Mouse (Mus musculus): ENCODE data around the gene Ptprz1. TPM values are rescaled to one million over a fixed set of nuclear protein-coding genes. Genes with fewer than 3 reads are reported as not detected.

Ptprz1 gene
- polyA plus RNA-seq, 1 experiment = 53.2 TPM

DNA sequence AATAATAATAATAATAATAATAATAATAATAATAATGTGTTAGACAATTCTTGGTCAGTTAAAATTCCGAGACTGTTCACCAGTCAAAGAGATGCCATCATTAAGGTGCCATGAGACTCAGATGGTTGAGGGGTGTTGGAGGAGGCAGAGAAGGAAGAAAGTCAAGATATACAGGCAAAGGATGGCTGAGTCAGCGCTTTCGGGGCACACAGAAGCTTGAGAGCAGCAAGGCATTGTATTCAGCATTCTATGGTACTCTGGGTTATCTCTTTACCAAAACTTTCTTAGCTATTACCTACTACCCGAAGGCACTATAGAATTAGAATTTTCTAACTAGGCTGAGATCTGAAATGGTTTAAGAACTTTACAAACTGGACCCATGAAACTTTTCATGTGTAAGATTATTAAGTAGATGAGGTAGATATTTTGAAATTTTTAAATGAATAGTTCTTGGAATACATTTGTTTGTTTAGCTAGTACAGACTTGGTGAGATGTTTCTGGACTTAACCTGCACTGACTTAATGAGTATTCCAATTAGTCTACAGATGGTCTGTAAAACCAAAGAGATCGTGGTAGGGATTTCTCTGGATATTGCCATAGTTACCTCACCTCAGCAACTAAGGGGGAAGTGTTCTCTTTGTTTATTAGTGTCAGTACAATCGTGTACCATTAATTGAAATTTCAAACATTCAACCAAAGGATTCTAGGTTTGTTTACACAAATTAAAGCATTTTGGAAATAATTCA lies 33.4 kb downstream of the Ptprz1 start:
- WGBS = 70% methylated on average over 6 of the region's 6 CpGs
- Histone ChIP-seq H3K27ac (ENCODE audit: insufficient read depth, low read depth, low read length) (no peak overlapping the region), H3K4me3 (ENCODE audit: insufficient read depth, low read depth, low read length) (no peak overlapping the region), H3K4me1 (ENCODE audit: control insufficient read depth, insufficient read depth, low read length) (no peaks in the 10 kb centered on the region)
- TF ChIP-seq CTCF (IDR thresholded peaks at IDR 0.05; ENCODE audit: insufficient read depth, low read depth, low read length) = no peak
- no peak for TF ChIP-seq POLR2A (IDR thresholded peaks at IDR 0.05; ENCODE audit: insufficient read depth, low read depth, low read length)

DNA sequence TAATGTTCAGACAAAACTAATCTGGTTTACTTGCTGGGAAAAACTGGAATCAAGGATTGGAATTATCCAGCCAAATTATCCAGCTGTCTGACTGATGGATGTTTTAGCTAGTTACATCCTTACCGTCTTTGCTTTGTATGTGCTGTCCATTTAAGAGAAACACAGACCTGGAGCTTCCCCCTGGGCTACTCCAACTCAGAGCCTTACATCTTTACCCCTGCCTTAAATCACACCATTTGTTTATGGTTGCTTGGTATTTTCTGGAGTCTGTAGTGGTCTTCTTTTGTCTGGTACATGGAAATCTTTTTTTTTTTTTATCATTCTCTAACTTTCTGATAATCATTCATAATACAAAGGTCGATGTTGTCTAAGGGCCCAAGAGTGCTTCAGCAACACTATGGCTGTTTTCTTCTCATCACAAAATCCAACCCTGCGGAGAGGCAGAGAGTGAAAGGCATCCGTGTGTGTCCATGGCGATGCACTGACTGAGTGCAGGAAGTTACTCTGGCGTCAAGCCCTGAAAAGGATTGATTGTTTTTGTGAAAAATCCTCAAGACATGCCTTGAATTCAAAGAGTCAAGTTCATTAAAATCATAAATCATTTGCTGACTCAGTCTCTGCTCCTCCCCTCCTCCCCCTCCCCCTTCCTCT lies 34.1 kb downstream of the Ptprz1 start:
- TF ChIP-seq POLR2A (IDR thresholded peaks at IDR 0.05; ENCODE audit: insufficient read depth, low read depth, low read length) (no peak), CTCF (IDR thresholded peaks at IDR 0.05; ENCODE audit: insufficient read depth, low read depth, low read length) (no peak)
- no peak overlapping the region for H3K27ac ChIP-seq (ENCODE audit: insufficient read depth, low read depth, low read length)
- H3K4me1 ChIP-seq (ENCODE audit: control insufficient read depth, insufficient read depth, low read length) = no peaks in the 10 kb centered on the region
- WGBS = 57% methylated on average over 6 of the region's 6 CpGs
- no peak overlapping the region for H3K4me3 ChIP-seq (ENCODE audit: insufficient read depth, low read depth, low read length)

GRCm38 (mm10) chr6:22909908-22910260 lies 34.6 kb downstream of the Ptprz1 start:
- Histone ChIP-seq H3K4me3 (ENCODE audit: insufficient read depth, low read depth, low read length) (no peak overlapping the region), H3K4me1 (ENCODE audit: control insufficient read depth, insufficient read depth, low read length) (no peaks in the 10 kb centered on the region), H3K27ac (ENCODE audit: insufficient read depth, low read depth, low read length) (no peak overlapping the region)
- no peak for TF ChIP-seq POLR2A (IDR thresholded peaks at IDR 0.05; ENCODE audit: insufficient read depth, low read depth, low read length)
- TF ChIP-seq CTCF (IDR thresholded peaks at IDR 0.05; ENCODE audit: insufficient read depth, low read depth, low read length) = no peak
- 45% methylated on average over 4 of the region's 4 CpGs for WGBS

GRCm38 (mm10) chr6:22922880-22923279 lies 47.6 kb downstream of the Ptprz1 start:
- no peaks in the 10 kb centered on the region for H3K4me1 ChIP-seq (ENCODE audit: control insufficient read depth, insufficient read depth, low read length)
- TF ChIP-seq CTCF (IDR thresholded peaks at IDR 0.05; ENCODE audit: insufficient read depth, low read depth, low read length) = no peak
- no peak for TF ChIP-seq POLR2A (IDR thresholded peaks at IDR 0.05; ENCODE audit: insufficient read depth, low read depth, low read length)
- no peak overlapping the region for H3K27ac ChIP-seq (ENCODE audit: insufficient read depth, low read depth, low read length)
- H3K4me3 ChIP-seq (ENCODE audit: insufficient read depth, low read depth, low read length) = no peak overlapping the region
- WGBS = 32% methylated on average over 1 of the region's 1 CpGs

DNA sequence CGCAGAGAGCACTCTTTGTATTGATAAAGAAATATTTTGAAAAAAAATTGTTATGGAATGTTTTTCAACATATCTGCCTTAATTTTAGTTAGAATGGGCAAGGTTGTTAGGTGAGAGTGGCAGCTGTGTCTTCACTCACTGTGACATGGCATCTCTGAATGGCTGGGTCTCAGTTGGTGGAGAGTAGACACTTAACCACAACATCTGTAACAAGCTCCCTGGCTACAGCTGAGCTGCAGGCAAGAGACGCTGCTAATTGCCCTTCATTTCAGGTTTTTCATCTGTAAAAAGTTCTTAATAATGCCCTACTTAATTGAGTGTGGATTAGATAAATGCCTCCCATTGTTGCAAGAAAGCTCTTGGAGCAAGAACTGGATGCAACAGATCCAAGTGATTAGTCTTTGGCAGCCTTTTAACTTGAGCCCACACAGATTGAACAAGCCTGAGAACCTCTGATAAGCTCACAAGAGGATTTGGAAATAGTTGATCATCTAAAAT lies 57.5 kb downstream of the Ptprz1 start:
- TF ChIP-seq CTCF (IDR thresholded peaks at IDR 0.05; ENCODE audit: insufficient read depth, low read depth, low read length) (no peak), POLR2A (IDR thresholded peaks at IDR 0.05; ENCODE audit: insufficient read depth, low read depth, low read length) (no peak)
- 69% methylated on average over 2 of the region's 2 CpGs for WGBS
- no peak overlapping the region for H3K4me3 ChIP-seq (ENCODE audit: insufficient read depth, low read depth, low read length)

DNA sequence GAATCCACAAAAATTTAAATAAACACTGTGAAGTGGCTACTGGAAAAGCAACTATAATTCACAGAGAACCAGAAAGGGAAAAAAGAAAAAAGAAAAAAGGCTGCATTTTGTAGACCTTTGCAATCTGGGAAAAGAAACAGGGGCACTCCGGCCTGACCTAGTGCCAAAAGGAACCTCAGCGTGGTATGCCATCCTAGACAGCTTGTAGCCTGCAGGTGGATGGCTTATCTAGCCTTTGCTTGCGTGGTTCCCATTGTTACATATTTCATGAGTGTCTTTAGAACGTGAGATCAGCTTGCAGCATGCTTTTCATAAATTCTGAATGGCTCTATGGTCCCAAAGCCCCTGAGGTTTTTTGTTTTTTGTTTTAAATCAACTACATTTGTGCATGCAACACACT lies 61.8 kb downstream of the Ptprz1 start:
- Histone ChIP-seq H3K4me3 (ENCODE audit: insufficient read depth, low read depth, low read length) (no peak overlapping the region), H3K27ac (ENCODE audit: insufficient read depth, low read depth, low read length) (no peak overlapping the region), H3K4me1 (ENCODE audit: control insufficient read depth, insufficient read depth, low read length) (no peaks in the 10 kb centered on the region)
- TF ChIP-seq POLR2A (IDR thresholded peaks at IDR 0.05; ENCODE audit: insufficient read depth, low read depth, low read length) (no peak), CTCF (IDR thresholded peaks at IDR 0.05; ENCODE audit: insufficient read depth, low read depth, low read length) (no peak)
- WGBS = 80% methylated on average over 4 of the region's 4 CpGs

More for the DNA sequence above, 57.5 kb downstream of the Ptprz1 start:
- no peak overlapping the region for H3K27ac ChIP-seq (ENCODE audit: insufficient read depth, low read depth, low read length)
- H3K4me1 ChIP-seq (ENCODE audit: control insufficient read depth, insufficient read depth, low read length) = no peaks in the 10 kb centered on the region

GRCm38 (mm10) chr6:22937526-22937925 lies 62.2 kb downstream of the Ptprz1 start:
- WGBS = 63% methylated on average over 5 of the region's 5 CpGs
- H3K27ac ChIP-seq (ENCODE audit: insufficient read depth, low read depth, low read length) = no peak overlapping the region
- no peaks in the 10 kb centered on the region for H3K4me1 ChIP-seq (ENCODE audit: control insufficient read depth, insufficient read depth, low read length)
- TF ChIP-seq CTCF (IDR thresholded peaks at IDR 0.05; ENCODE audit: insufficient read depth, low read depth, low read length) (no peak), POLR2A (IDR thresholded peaks at IDR 0.05; ENCODE audit: insufficient read depth, low read depth, low read length) (no peak)
- H3K4me3 ChIP-seq (ENCODE audit: insufficient read depth, low read depth, low read length) = no peak overlapping the region

GRCm38 (mm10) chr6:22944191-22944590 lies 68.9 kb downstream of the Ptprz1 start:
- no peak for TF ChIP-seq POLR2A (IDR thresholded peaks at IDR 0.05; ENCODE audit: insufficient read depth, low read depth, low read length)
- no peak for TF ChIP-seq CTCF (IDR thresholded peaks at IDR 0.05; ENCODE audit: insufficient read depth, low read depth, low read length)
- Histone ChIP-seq H3K27ac (ENCODE audit: insufficient read depth, low read depth, low read length) (no peak overlapping the region), H3K4me3 (ENCODE audit: insufficient read depth, low read depth, low read length) (no peak overlapping the region), H3K4me1 (ENCODE audit: control insufficient read depth, insufficient read depth, low read length) (no peaks in the 10 kb centered on the region)
- 92% methylated on average over 3 of the region's 3 CpGs for WGBS

- Histone ChIP-seq H3K27ac (ENCODE audit: insufficient read depth, low read depth, low read length) (no peak overlapping the region), H3K4me1 (ENCODE audit: control insufficient read depth, insufficient read depth, low read length) (no peaks in the 10 kb centered on the region), H3K4me3 (ENCODE audit: insufficient read depth, low read depth, low read length) (no peak overlapping the region)
- 91% methylated on average over 3 of the region's 3 CpGs for WGBS
- TF ChIP-seq POLR2A (IDR thresholded peaks at IDR 0.05; ENCODE audit: insufficient read depth, low read depth, low read length) (no peak), CTCF (IDR thresholded peaks at IDR 0.05; ENCODE audit: insufficient read depth, low read depth, low read length) (no peak)
Measured at GRCm38 (mm10) chr6:22963374-22963773, 88.1 kb downstream of the Ptprz1 start.

Data from olfactory bulb, adult 2 months (tissue).